Mouse (Mus musculus): ENCODE measurements at regions not wholly inside any gene's neighbourhood (a gene's known extent, or its start where the extent isn't known, plus 50 kb on each side); places are given as distances from the start of the nearest gene placed in this dataset.
A peak's percentile ranks its signal among the peaks of the same experiment; 100 is the strongest.

DNA sequence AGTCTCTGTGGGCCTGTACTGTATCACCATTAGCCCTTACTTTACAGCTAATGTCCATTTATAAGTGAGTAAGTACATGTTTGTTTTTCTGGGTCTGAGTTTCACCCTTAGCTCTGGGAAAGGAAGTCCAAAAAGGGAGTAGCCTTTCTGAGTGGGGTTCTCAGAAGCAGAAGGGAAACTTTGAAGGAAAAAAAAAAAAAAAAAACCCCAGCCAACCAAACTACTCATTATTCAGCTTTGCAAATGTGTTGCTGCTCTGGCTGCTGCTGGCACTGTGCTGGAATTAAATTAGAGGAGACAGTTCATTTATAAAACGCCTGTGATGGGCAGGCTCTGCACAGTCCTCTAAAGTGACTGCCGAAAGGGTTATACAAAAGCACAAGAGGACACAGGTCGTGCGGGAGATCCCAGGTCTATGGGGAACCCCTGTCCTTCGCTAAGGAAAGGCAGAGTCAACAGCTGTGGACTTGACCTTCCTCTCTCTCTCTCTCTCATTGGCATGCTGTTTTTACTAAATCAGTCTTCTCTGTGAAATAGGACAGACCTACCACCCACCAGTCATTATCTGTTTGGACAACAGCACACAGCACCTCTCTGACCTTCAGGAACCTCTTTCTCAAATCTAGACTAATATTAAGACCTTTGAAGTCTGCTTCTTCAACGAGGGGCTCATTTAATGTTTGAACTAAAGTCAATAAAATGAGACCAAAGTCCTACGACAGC lies 165.4 kb downstream of the Cd47 start:
- peak overlapping the region; percentile 72 for H3K27ac ChIP-seq
- 25% methylated on average over 7 of the region's 7 CpGs for WGBS (ENCODE audit: missing documents)
- no peaks in the 10 kb centered on the region for H3K36me3 ChIP-seq (ENCODE audit: inconsistent target)
- no peak overlapping the region for H3K4me3 ChIP-seq (ENCODE audit: inconsistent target)
- no peaks in the 10 kb centered on the region for H3K79me2 ChIP-seq (ENCODE audit: inconsistent target)

DNA sequence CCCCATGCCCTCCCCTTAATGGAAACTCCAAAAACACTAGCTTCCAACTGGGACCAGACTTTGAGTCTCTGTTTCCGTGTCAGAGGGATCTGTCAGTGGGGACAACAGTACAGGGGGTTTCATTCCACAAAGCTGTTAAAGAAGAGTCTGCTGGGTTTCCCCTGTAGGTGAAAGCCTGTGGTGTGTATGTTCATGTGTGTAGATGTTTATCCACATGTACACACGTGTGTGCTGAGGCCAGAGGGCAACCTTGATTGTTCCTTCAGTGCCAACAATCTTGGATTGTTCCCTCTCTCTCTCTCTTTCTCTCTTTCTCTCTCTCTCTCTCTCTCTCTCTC lies 165.9 kb downstream of the Cd47 start:
- Histone ChIP-seq H3K79me2 (ENCODE audit: inconsistent target) (no peaks in the 10 kb centered on the region), H3K36me3 (ENCODE audit: inconsistent target) (no peaks in the 10 kb centered on the region), H3K27ac (peak overlapping the region; percentile 72), H3K4me3 (ENCODE audit: inconsistent target) (no peak overlapping the region)
- WGBS (ENCODE audit: missing documents): 92% methylated on average over 2 of the region's 2 CpGs

DNA sequence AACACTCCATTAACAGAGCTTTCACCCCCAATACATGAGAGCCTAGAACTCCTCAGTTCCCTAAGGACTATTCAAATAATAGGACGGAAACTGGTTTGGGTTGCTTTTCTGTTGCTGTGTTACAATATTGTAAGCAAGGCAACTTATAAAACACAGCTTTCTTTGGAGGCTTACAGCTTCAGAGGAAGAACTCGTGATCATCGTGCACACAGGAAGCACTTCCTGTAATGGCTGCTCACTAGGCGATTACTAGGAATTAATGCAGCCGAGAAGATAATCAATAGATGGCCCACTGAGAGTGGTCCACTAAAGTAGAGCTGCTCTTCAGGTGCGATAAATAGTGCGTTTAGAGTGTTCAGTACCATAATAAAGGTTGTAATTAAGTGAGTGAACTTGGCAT lies 166.8 kb downstream of the Cd47 start:
- Histone ChIP-seq H3K36me3 (ENCODE audit: inconsistent target) (no peaks in the 10 kb centered on the region), H3K79me2 (ENCODE audit: inconsistent target) (no peaks in the 10 kb centered on the region), H3K27ac (no peak overlapping the region), H3K4me3 (ENCODE audit: inconsistent target) (no peak overlapping the region)
- 91% methylated on average over 7 of the region's 7 CpGs for WGBS (ENCODE audit: missing documents)

DNA sequence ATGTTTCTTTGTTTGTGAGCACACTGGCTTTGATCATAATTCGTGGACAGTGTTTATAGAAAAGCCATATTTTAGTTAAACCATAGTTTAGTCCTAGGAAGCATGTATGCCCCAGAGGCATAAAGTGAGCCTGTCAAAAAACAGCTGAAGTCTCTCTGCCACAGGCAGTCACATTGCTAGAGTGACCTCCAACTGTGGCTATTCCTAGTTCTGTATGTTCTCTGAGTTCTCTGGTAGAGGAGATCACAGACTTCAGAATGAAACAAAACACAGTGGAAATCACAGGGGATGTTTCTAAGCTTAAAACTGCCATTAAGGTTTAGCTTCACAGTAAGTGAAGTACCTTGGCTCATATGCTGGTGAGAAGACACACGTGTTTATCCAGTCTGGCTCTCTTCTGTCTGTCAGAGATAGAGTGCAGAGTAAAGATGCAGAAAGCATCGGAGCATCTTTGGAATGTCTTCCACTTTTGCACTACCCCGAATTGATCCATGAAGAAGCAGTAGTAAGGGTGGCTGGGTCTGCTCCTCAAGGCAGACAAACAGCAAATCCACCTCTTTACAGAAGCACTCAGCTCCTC lies 168.0 kb downstream of the Cd47 start:
- no peak overlapping the region for H3K4me3 ChIP-seq (ENCODE audit: inconsistent target)
- no peaks in the 10 kb centered on the region for H3K36me3 ChIP-seq (ENCODE audit: inconsistent target)
- no peak overlapping the region for H3K27ac ChIP-seq
- no peaks in the 10 kb centered on the region for H3K79me2 ChIP-seq (ENCODE audit: inconsistent target)
- 96% methylated on average over 3 of the region's 4 CpGs for WGBS (ENCODE audit: missing documents)

DNA sequence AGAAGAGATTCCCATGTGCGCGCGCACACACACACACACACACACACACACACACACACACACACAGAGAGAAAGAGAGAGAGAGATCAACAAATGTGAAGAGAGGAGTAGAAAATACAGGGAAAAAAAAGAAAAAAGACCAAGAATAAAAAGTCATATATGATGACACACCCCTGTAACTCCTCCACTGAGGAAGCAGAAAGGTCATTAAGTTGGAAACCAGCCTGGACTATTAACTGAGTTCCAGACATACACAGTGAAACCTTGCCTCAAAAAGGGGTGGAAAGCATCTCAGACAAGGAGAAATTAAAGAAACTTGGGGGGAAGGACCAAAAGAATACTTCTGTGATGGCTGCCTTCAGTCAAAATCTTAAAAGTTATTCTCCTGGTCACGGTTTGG lies 168.7 kb downstream of the Cd47 start:
- no peaks in the 10 kb centered on the region for H3K79me2 ChIP-seq (ENCODE audit: inconsistent target)
- no peak overlapping the region for H3K4me3 ChIP-seq (ENCODE audit: inconsistent target)
- H3K36me3 ChIP-seq (ENCODE audit: inconsistent target): no peaks in the 10 kb centered on the region
- H3K27ac ChIP-seq: no peak overlapping the region
- 71% methylated on average over 1 of the region's 4 CpGs for WGBS (ENCODE audit: missing documents)

DNA sequence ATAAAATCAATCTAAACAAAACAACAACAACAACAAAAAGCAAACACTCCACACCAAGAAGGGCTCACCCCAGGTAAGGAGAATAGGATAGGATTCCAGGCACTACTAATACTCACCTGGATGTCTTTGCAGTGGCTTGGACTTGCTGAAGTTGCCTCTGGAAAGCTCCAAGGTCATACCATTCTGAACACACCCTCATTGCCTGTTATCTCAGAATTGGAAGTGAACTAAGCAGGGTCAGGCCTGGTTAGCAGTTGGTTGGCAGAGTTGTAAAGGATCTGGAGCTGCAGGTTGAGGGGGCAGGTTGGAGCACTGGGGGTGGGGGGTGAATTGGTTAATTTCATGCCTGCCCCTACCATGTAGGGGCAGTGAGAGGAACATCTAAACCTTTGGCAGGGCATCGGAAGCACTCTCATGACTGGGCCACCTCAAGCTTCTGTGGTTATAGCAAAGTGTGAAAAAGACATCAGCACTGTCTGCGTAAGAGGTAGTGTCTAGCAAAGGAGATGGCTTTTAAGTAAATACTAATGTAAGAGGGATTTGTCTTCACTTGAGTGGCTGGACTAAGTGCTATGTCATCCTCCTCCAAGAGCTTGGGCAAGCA lies 169.5 kb downstream of the Cd47 start:
- Histone ChIP-seq H3K36me3 (ENCODE audit: inconsistent target) (no peaks in the 10 kb centered on the region), H3K27ac (peak overlapping the region; percentile 95), H3K4me3 (ENCODE audit: inconsistent target) (no peak overlapping the region), H3K79me2 (ENCODE audit: inconsistent target) (no peaks in the 10 kb centered on the region)
- 88% methylated on average over 2 of the region's 2 CpGs for WGBS (ENCODE audit: missing documents)

DNA sequence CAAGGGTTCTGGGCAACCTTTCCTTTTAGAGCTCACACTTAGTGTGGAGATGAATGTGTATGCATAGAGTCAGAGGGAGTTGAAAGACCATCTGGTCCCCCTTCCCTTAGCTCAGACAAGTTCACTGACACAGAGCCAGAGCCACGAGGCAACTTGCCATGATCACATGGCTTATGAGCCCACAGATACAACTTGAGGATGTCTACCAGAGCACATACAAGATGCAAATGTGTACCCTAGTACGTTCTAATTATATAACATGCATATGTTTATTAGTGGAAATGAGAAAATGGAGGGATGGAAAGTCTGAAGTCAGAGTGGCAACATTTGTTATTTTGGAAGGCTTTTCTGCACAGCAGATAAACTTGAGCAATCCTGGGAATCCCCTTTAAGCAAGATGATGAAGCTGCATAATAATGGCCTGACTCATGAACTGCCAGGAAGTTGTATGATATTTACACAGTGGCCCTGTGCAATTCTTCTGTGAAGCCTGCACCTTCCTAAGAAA lies 170.0 kb downstream of the Cd47 start:
- peak overlapping the region; percentile 95 for H3K27ac ChIP-seq
- no peaks in the 10 kb centered on the region for H3K79me2 ChIP-seq (ENCODE audit: inconsistent target)
- WGBS (ENCODE audit: missing documents): 35% methylated on average over 2 of the region's 2 CpGs

DNA sequence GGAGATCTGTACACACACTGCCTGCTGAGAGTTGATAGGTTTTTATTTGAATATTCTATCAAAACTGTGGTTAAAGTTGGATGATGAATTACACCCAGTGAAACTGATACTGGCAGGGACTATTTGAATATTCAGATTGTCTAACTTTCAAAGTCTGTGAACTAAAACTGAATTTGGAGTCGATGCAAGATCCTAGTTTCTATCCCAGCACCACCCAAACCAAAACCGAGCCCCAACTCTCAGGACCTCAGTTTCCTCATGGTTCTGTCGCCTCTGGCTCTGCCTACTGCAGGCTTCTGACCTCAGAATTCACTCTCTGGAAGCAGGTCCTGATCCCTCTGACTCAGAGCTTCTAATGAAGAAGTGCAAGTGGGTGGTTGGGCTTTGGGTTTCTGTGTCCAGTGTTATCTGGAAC lies 170.8 kb downstream of the Cd47 start:
- 21% methylated on average over 3 of the region's 3 CpGs for WGBS (ENCODE audit: missing documents)
- Histone ChIP-seq H3K4me3 (ENCODE audit: inconsistent target) (no peak overlapping the region), H3K79me2 (ENCODE audit: inconsistent target) (no peaks in the 10 kb centered on the region), H3K27ac (peak overlapping the region; percentile 95), H3K36me3 (ENCODE audit: inconsistent target) (no peaks in the 10 kb centered on the region)

More for the DNA sequence above, 170.0 kb downstream of the Cd47 start:
- Histone ChIP-seq H3K4me3 (ENCODE audit: inconsistent target) (no peak overlapping the region), H3K36me3 (ENCODE audit: inconsistent target) (no peaks in the 10 kb centered on the region)

DNA sequence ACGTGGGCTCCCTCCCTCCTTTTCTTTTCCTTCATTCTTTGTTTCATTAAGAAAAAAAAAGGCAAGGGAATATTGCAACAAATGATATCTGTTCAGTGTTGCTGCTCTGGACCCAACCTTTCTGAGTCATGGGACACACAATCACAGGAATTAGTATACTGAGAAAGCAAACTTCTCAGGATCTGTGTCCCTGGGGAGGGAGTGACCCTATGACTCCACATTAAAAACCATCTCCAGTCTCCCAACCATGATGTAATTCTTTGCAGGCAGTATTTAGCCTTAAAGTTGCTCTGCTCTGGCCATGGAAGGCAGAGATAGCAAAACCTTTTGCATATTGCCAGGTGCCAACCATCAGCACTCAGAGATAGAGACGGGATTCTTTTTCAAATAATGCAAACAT lies 176.9 kb downstream of the Cd47 start:
- no peak overlapping the region for H3K4me3 ChIP-seq (ENCODE audit: inconsistent target)
- H3K79me2 ChIP-seq (ENCODE audit: inconsistent target): no peaks in the 10 kb centered on the region
- no peak overlapping the region for H3K27ac ChIP-seq
- 91% methylated on average over 2 of the region's 2 CpGs for WGBS (ENCODE audit: missing documents)
- no peaks in the 10 kb centered on the region for H3K36me3 ChIP-seq (ENCODE audit: inconsistent target)

DNA sequence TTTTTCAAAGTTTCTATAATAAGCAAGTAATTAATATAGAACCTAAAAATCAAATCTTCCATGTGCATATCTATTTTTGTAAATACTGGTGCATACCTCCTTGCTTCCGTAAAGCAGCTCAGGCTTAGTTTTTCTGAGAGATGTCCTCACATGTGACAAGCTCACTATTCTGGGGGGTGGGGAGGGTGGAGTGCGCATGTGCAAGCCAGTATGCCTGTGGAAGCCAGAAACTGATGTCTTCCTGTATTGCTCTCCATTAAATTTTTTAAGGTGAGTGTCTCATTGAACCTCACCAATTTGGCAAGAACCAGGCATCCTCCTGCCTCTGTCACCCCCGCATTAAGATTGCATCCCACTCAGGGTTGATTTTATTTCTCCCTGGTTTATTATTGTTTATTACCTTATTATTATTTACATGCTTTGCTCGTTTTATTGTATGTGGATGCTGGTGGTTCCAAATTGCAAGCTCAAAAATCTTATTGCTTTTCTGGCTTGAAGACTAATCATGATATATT lies 179.2 kb downstream of the Cd47 start:
- H3K79me2 ChIP-seq (ENCODE audit: inconsistent target): no peaks in the 10 kb centered on the region
- WGBS (ENCODE audit: missing documents): 97% methylated on average over 4 of the region's 4 CpGs
- H3K27ac ChIP-seq: no peak overlapping the region
- H3K36me3 ChIP-seq (ENCODE audit: inconsistent target): no peaks in the 10 kb centered on the region
- H3K4me3 ChIP-seq (ENCODE audit: inconsistent target): no peak overlapping the region

DNA sequence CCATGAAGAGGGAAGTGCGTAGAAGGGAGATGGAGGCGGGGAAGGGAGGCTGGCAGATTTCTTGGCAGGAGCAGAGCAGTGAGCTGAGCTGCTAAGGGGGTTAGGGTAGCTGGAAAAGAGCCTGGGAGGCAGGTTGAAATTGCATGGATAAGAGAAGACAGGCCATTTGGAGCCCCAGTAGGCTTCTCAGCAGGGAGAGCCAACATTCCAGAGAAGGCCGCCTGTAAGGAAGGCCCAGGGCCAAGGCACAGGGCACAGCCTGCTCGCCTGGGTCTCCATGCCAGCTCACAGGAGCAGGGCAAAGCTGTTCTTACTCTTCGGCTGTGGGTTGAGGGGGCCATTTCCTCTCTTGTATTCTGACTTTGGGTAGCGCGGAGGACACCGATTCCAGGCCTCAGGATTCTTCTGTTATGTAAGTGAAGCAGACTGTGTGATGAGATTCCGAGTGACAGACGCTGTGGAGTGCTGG lies 179.9 kb downstream of the Cd47 start:
- H3K79me2 ChIP-seq (ENCODE audit: inconsistent target): no peaks in the 10 kb centered on the region
- no peak overlapping the region for H3K27ac ChIP-seq
- H3K4me3 ChIP-seq (ENCODE audit: inconsistent target): no peak overlapping the region
- no peaks in the 10 kb centered on the region for H3K36me3 ChIP-seq (ENCODE audit: inconsistent target)
- WGBS (ENCODE audit: missing documents): 93% methylated on average over 10 of the region's 10 CpGs

DNA sequence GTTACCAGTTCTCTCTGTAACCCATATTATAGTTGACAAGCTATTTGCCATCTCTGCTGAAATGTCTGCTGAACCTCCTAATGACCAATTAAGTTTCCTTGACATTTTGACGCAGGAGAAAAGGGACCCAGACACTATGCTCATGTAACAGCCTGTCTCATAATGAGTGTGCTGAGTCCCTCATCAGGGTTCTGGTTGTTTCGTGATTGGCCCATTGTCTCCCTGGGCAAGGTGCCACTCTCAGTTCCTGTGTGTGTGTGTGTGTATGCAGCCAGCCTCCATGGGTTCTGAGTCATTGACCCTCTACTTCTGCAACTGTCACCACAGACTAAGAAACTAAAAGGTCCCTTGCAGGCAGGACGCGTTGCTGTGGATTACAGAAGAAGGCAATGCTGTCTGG lies 181.8 kb downstream of the Cd47 start:
- no peaks in the 10 kb centered on the region for H3K79me2 ChIP-seq (ENCODE audit: inconsistent target)
- WGBS (ENCODE audit: missing documents): 6% methylated on average over 4 of the region's 4 CpGs
- no peak overlapping the region for H3K4me3 ChIP-seq (ENCODE audit: inconsistent target)
- H3K36me3 ChIP-seq (ENCODE audit: inconsistent target): no peaks in the 10 kb centered on the region
- H3K27ac ChIP-seq: peak overlapping the region; percentile 43

DNA sequence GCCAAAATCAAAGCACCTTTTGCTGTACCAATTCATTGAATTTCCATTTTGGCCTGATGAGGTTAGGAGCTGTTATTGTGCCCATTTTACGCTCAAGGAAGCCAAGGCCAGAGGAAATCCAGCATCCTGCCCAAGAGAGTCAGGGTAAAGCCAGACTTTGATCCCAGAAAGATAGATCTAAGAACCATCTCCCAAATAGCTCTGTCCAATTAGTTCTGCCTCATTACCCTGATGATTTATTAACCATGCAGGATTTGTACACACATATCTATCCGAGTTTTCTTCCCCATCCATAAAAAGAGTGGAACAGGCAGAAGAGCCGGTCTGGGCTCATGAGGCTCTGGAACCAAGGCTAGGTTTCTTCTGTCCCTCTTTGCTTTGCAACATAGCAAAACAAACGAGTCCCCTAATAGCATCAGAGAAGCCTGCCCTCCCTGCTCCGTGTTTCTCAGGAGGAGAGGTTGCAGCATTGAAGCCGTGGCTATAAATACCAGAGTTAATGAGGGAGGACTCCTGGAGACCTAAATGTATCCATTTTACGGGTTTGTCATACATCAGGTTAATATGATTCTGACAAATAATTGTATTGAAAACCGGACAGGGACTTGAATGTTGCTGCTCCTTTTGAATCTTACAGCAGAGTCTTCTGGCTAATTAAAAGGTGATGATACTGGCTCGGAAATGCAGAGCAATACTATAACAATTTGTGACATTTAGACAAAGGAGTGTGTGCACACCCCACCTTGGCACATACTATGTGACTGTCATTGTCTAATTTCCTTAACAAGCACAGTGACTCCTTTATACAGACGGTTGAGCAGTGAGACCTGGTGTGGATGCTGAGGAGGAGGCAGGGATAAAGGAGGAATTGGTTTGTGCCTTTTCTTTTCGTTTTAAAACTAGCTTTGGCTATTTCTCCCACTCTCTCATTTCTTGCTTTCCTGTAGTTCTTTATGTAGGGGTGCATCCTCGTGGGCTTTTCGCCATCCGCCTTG lies 185.0 kb downstream of the Cd47 start:
- Histone ChIP-seq H3K27ac (no peak overlapping the region), H3K36me3 (ENCODE audit: inconsistent target) (no peaks in the 10 kb centered on the region), H3K79me2 (ENCODE audit: inconsistent target) (no peaks in the 10 kb centered on the region), H3K4me3 (ENCODE audit: inconsistent target) (no peak overlapping the region)
- WGBS (ENCODE audit: missing documents): 86% methylated on average over 14 of the region's 14 CpGs

DNA sequence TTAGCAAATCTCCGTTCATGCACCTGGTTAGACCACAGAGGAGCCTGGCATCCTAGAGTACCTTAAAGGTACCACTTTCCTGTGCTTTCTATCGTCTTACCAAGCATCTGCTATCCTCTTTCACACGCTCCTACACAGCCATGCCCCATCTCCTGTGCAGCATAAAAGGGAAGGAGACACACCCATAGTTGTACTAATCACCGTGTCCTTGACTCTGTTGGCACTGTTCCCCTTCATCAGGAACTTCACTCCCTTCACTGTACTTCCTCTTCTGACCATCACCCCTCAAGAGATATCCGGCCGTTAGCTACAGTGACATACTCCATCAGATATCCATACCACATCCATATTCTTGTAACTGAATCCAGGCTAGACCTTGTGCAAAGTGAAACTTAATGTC lies 186.6 kb downstream of the Cd47 start:
- no peaks in the 10 kb centered on the region for H3K36me3 ChIP-seq (ENCODE audit: inconsistent target)
- 12% methylated on average over 6 of the region's 6 CpGs for WGBS (ENCODE audit: missing documents)
- H3K4me3 ChIP-seq (ENCODE audit: inconsistent target): no peak overlapping the region
- no peaks in the 10 kb centered on the region for H3K79me2 ChIP-seq (ENCODE audit: inconsistent target)
- no peak overlapping the region for H3K27ac ChIP-seq
